Mouse (Mus musculus) embryonic fibroblast, embryonic 13.5 days (primary cell): ENCODE measurements around the gene Wbp11.

Source experiments
- CTCF ChIP-seq: IDR thresholded peaks from 2 replicates; pipeline ENCODE4 v1.5.1; 2011; ENCODE audit warnings: mild to moderate bottlenecking, control low read depth, low read length, moderate library complexity, borderline replicate concordance; ENCODE audit not compliant: insufficient read depth
- POLR2A ChIP-seq: IDR thresholded peaks from 2 replicates; pipeline ENCODE4 v1.6.1; 2011; ENCODE audit warnings: low read depth, mild to moderate bottlenecking, control low read depth, low read length, moderate library complexity

- TF ChIP-seq CTCF (no peak), POLR2A (no peak)
Measured at GRCm38 (mm10) chr6:136856071-136856636, 28.1 kb upstream of the Wbp11 start.
